Mouse (Mus musculus) embryonic facial prominence, embryonic 11.5 days (tissue): ENCODE results near the gene Ccn1. TPM values are rescaled to one million over a fixed set of nuclear protein-coding genes. Genes with fewer than 3 reads are reported as not detected.

Experiments
- ATAC-seq: fragments of 200-750 bp; cut with Nextera tagmentation; replicated peaks from 2 replicates; pipeline ENCODE4 v1.8.0; 2017; ENCODE audit warnings: low read depth; ENCODE audit not compliant: insufficient number of reproducible peaks, low FRiP score, low TSS enrichment
- DNase-seq: peaks from one replicate; pipeline ENCODE4 v3.0.0-alpha.2; 2015; ENCODE audit warnings: low spot score
- H3K27ac ChIP-seq: fragments of 300-500 bp; sonication (generic); replicated peaks from 2 replicates; pipeline ENCODE4 v1.5.1; 2014; ENCODE audit warnings: mild to moderate bottlenecking, low read depth, low read length, control low read depth
- H3K27me3 ChIP-seq: fragments of 300-500 bp; sonication (generic); 2 replicates; pipeline ENCODE4 v1.6.1; 2014; ENCODE audit warnings: mild to moderate bottlenecking, low read length, moderate library complexity, mixed read lengths; ENCODE audit not compliant: control insufficient read depth, insufficient read depth
- H3K36me3 ChIP-seq: fragments of 300-500 bp; sonication (generic); replicated peaks from 2 replicates; pipeline ENCODE4 v1.6.1; 2014; ENCODE audit warnings: low read depth, mild to moderate bottlenecking, low read length, moderate library complexity, mixed read lengths; ENCODE audit not compliant: control insufficient read depth, insufficient read depth
- H3K4me1 ChIP-seq: fragments of 300-500 bp; sonication (generic); 2 replicates; pipeline ENCODE4 v1.6.1; 2014; ENCODE audit warnings: low read length, mixed read lengths; ENCODE audit not compliant: control insufficient read depth, insufficient read depth
- H3K4me2 ChIP-seq: fragments of 300-500 bp; sonication (generic); 2 replicates; pipeline ENCODE4 v1.6.1; 2014; ENCODE audit warnings: low read depth, mild to moderate bottlenecking, control low read depth, low read length, moderate library complexity
- H3K4me3 ChIP-seq: fragments of 300-500 bp; sonication (generic); 2 replicates; pipeline ENCODE4 v1.5.1; 2014; ENCODE audit warnings: low read depth, low read length, control low read depth
- H3K9ac ChIP-seq: fragments of 300-500 bp; sonication (generic); replicated peaks from 2 replicates; pipeline ENCODE4 v1.6.1; 2014; ENCODE audit warnings: mild to moderate bottlenecking, control low read depth, low read length
- H3K9me3 ChIP-seq: fragments of 300-500 bp; sonication (generic); replicated peaks from 2 replicates; pipeline ENCODE4 v1.6.1; 2016; ENCODE audit warnings: mild to moderate bottlenecking, low read length, inconsistent platforms, mixed read lengths; ENCODE audit not compliant: control insufficient read depth
- WGBS: fragments of 180-500 bp; shearing (Covaris S2); extraction: QIAGEN DNeasy Blood & Tissue Kit; methylation state at CpG from one replicate; pipeline ENCODE4 v1.1.7; 2014; 5-methylcytosine and 5-hydroxymethylcytosine counted together
- polyA plus RNA-seq: library from polyadenylated mRNA; unstranded; fragments of >200 nt; fragmentation: Nextera tagmentation; extraction: Ambion mirVana; gene quantifications from 2 replicates; pipeline ENCODE4 v1.2.1, GENCODE M21; 2014

The Ccn1 gene
- polyA plus RNA-seq, 1 experiment from 2014 or later = 29.6 TPM

- DNase-seq = no peak
- Histone ChIP-seq H3K4me3 (no peak overlapping the region), H3K27me3 (no peaks in the 10 kb centered on the region), H3K9ac (no peak overlapping the region), H3K4me2 (no peak overlapping the region), H3K4me1 (peaks cover 2% of the 10 kb centered on the region; the same call in 1 of the 2 replicates), H3K9me3 (no peaks in the 10 kb centered on the region), H3K27ac (no peak overlapping the region), H3K36me3 (no peaks in the 10 kb centered on the region)
- WGBS = 69% methylated on average over 10 of the region's 10 CpGs
- no peak for ATAC-seq
Measured at GRCm38 (mm10) chr3:145681348-145681935, 31.7 kb upstream of the Ccn1 start.

- no peaks in the 10 kb centered on the region for H3K27me3 ChIP-seq
- WGBS = 97% methylated on average over 5 of the region's 5 CpGs
- H3K4me3 ChIP-seq = no peak overlapping the region
- H3K9ac ChIP-seq = no peak overlapping the region
- no peaks in the 10 kb centered on the region for H3K9me3 ChIP-seq
- peaks cover 2% of the 10 kb centered on the region; the same call in 1 of the 2 replicates for H3K4me1 ChIP-seq
- ATAC-seq = no peak
- no peaks in the 10 kb centered on the region for H3K36me3 ChIP-seq
- DNase-seq = no peak
- no peak overlapping the region for H3K27ac ChIP-seq
- H3K4me2 ChIP-seq = no peak overlapping the region
Measured at GRCm38 (mm10) chr3:145680686-145681085, 30.9 kb upstream of the Ccn1 start.

- no peak overlapping the region for H3K4me3 ChIP-seq
- no peak for DNase-seq
- 90% methylated on average over 6 of the region's 6 CpGs for WGBS
- H3K27me3 ChIP-seq = no peaks in the 10 kb centered on the region
- H3K4me2 ChIP-seq = no peak overlapping the region
- no peak overlapping the region for H3K27ac ChIP-seq
- H3K9ac ChIP-seq = no peak overlapping the region
- no peaks in the 10 kb centered on the region for H3K36me3 ChIP-seq
- ATAC-seq = no peak
- H3K9me3 ChIP-seq = no peaks in the 10 kb centered on the region
- H3K4me1 ChIP-seq = no peaks in the 10 kb centered on the region
Measured at GRCm38 (mm10) chr3:145676212-145676611, 26.4 kb upstream of the Ccn1 start.

- Histone ChIP-seq H3K4me2 (no peak overlapping the region), H3K36me3 (no peaks in the 10 kb centered on the region), H3K9ac (no peak overlapping the region), H3K4me1 (no peaks in the 10 kb centered on the region), H3K27ac (no peak overlapping the region), H3K27me3 (no peaks in the 10 kb centered on the region), H3K9me3 (no peaks in the 10 kb centered on the region), H3K4me3 (no peak overlapping the region)
- ATAC-seq (no peak), DNase-seq (no peak)
- WGBS = 62% methylated on average over 2 of the region's 2 CpGs
Measured at GRCm38 (mm10) chr3:145674815-145675214, 25.0 kb upstream of the Ccn1 start.

- H3K9ac ChIP-seq = no peak overlapping the region
- H3K27me3 ChIP-seq = no peaks in the 10 kb centered on the region
- H3K4me2 ChIP-seq = no peak overlapping the region
- no peak for DNase-seq
- no peaks in the 10 kb centered on the region for H3K9me3 ChIP-seq
- no peak overlapping the region for H3K27ac ChIP-seq
- no peak overlapping the region for H3K4me3 ChIP-seq
- 89% methylated on average over 4 of the region's 4 CpGs for WGBS
- no peaks in the 10 kb centered on the region for H3K36me3 ChIP-seq
- no peaks in the 10 kb centered on the region for H3K4me1 ChIP-seq
- ATAC-seq = no peak
Measured at GRCm38 (mm10) chr3:145666383-145666782, 16.6 kb upstream of the Ccn1 start.

GRCm38 (mm10) chr3:145656993-145657713 lies 7.4 kb upstream of the Ccn1 start:
- Histone ChIP-seq H3K4me3 (no peak overlapping the region), H3K9ac (no peak overlapping the region), H3K9me3 (no peaks in the 10 kb centered on the region), H3K27ac (no peak overlapping the region), H3K36me3 (no peaks in the 10 kb centered on the region), H3K27me3 (no peaks in the 10 kb centered on the region), H3K4me1 (no peaks in the 10 kb centered on the region; the same call in 1 of the 2 replicates), H3K4me2 (no peak overlapping the region)
- WGBS = 82% methylated on average over 14 of the region's 14 CpGs
- DNase-seq (no peak), ATAC-seq (no peak)

- Histone ChIP-seq H3K27me3 (no peaks in the 10 kb centered on the region), H3K27ac (no peak overlapping the region), H3K9me3 (no peaks in the 10 kb centered on the region), H3K36me3 (no peaks in the 10 kb centered on the region), H3K4me2 (no peak overlapping the region), H3K4me1 (peaks cover 2% of the 10 kb centered on the region), H3K4me3 (no peak overlapping the region), H3K9ac (no peak overlapping the region)
- ATAC-seq (no peak), DNase-seq (no peak)
- WGBS = 69% methylated on average over 6 of the region's 6 CpGs
Measured at GRCm38 (mm10) chr3:145654944-145655343, 5.2 kb upstream of the Ccn1 start.

GRCm38 (mm10) chr3:145654028-145654427 lies 4.2 kb upstream of the Ccn1 start:
- no peak for ATAC-seq
- no peak overlapping the region for H3K9ac ChIP-seq
- no peak for DNase-seq
- peaks cover 2% of the 10 kb centered on the region for H3K4me1 ChIP-seq
- no peaks in the 10 kb centered on the region for H3K9me3 ChIP-seq
- 49% methylated on average over 9 of the region's 9 CpGs for WGBS
- no peak overlapping the region for H3K4me3 ChIP-seq
- no peaks in the 10 kb centered on the region for H3K27me3 ChIP-seq
- no peak overlapping the region for H3K27ac ChIP-seq
- no peaks in the 10 kb centered on the region for H3K36me3 ChIP-seq
- H3K4me2 ChIP-seq = no peak overlapping the region
